Mouse (Mus musculus): ENCODE data around the gene Zfp318. TPM values are rescaled to one million over a fixed set of nuclear protein-coding genes. Genes with fewer than 3 reads are reported as not detected.

The Zfp318 gene
- polyA plus RNA-seq, 1 experiment, result 11.6 TPM

DNA sequence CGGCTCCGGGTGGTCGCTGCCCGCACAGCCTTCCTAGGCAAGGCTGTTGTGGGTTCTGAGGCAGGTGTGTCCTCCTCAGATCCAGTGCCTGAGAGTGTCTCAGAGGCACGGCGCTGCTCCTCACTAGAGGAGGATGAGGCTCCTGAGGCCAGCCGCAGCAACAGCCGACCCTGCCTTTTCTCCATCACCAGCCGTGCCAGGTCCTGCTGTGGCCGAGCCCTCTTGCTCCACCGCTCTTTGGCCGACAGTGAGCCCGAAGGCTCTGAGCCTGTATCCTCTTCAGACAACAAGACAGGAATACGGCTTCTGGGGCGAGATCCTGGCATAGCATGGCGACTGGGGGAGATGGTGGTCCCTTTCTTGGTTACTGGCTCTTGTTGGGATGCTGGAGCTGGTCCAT lies 62.7 kb downstream of the Zfp318 start:
- DNase-seq (ENCODE audit: low read depth), result no peak

DNA sequence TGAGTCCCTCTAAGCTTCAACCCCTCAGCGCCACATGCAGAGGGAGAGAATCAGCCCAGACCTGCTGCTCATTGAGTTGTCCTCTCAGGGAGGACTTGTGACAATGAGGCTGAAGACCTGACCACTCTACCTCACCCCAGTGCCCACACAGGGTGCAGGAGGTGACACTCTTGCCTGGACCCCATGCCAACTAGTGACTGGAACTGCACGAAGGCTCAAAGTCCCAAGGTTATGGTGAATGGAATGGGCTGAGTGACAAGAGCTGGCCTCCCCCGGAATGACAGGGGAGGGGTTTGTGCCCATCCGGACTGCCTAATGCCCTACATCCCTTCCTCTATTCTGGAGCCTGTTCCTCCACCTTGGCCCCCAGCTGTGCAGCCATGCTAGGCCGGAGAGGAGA lies 69.2 kb downstream of the Zfp318 start:
- DNase-seq (ENCODE audit: low read depth), result no peak

DNA sequence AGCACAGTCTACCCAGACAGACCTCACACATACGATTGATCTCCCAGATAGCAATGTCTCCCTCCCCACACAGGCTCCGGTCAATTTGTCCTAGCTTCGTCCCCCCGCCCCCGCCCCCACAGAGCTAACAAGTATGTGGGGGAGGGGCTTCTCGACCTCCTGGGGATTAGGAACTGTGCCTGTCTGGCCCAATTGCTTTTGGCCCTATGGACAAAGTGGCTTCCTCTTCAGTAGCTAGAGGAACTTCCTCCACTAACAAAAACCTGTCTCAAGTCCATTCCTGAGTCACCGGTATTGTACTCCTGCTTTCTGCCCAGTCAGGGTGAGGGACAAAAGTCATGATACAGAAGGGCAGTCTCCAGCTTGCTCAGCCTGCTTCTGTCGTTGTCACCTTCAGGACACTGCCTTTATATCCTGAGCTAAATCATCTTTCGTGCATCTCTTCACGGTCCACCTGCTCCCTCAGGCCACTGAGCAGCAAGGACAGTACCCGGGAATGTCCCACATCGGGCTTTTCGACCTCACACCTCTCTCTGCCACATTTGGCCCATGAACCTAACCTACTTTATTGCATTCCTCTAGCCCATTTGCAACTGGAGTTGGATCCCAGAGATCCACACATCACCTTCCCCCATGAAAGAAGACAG lies 69.9 kb downstream of the Zfp318 start:
- no peak for DNase-seq (ENCODE audit: low read depth)

DNA sequence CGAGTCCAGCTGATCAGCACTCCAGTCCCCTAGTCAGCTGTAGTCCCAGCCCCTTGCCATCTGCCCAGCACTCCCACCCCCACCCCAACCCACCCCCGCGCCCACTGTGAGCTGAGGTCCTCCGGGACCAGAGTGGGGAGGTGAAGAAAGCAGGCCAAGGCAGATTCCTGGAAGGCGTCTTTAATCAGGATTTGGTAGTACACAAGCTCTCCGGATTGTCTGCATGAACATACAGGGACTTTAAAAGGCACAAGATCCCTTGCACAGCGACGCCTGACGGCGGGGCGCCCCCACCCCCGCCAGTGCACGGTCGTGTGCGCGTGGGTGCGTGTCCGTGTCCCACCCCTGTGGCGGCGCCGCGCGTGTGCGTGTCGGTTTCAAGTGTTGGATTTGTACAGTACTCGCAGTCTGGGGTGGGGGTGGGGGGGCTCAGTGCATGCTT lies 70.5 kb downstream of the Zfp318 start:
- no peak for DNase-seq (ENCODE audit: low read depth)

- no peak for DNase-seq (ENCODE audit: low read depth)
Measured at GRCm38 (mm10) chr17:46454539-46454938, 71.0 kb downstream of the Zfp318 start.

GRCm38 (mm10) chr17:46455110-46455691 lies 71.7 kb downstream of the Zfp318 start:
- DNase-seq (ENCODE audit: low read depth), result no peak

DNA sequence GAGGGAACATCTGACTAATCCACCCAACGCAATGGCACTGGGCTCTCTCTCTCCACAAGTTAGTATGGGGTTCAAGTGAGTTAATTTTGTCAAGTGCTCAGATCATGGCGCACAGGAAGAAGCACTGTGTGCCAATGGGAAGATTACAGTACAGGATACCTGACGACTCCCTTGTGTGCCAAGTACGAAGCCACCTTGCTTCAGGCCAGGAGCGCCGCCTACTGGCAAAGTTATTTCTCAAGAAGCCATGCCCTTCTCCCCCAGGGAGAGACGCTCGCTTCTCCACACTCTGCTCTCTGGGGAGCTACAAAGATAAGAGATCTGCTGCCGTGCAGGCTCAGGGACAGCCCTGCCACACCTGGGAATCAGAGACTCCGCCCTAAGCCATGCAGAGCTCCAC lies 74.3 kb downstream of the Zfp318 start:
- peak; percentile 12 for DNase-seq (ENCODE audit: low read depth)

DNA sequence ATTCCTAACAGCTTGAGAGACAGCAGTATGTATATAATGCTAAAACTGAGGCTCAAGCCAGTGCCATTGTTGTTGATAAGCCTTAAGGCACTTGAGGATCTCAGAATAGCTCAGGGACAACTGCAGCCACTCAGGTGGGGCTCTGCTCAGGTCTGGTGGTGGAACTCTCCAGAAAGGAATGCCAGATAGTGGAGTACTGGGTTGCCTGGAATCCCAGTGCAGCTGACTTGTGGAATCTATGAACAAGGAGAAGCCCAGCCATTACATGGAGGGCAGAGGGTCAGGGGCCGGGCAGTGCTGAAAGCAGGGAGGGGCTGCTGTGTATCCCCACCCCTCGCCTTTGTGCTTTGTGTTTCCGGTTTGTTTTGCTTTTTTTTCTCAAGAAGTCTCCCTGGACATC lies 74.9 kb downstream of the Zfp318 start:
- DNase-seq (ENCODE audit: low read depth), result no peak

- no peak for DNase-seq (ENCODE audit: low read depth)
Measured at GRCm38 (mm10) chr17:46460673-46461072, 77.1 kb downstream of the Zfp318 start.

GRCm38 (mm10) chr17:46461347-46461746 lies 77.8 kb downstream of the Zfp318 start:
- DNase-seq (ENCODE audit: low read depth), result no peak

DNA sequence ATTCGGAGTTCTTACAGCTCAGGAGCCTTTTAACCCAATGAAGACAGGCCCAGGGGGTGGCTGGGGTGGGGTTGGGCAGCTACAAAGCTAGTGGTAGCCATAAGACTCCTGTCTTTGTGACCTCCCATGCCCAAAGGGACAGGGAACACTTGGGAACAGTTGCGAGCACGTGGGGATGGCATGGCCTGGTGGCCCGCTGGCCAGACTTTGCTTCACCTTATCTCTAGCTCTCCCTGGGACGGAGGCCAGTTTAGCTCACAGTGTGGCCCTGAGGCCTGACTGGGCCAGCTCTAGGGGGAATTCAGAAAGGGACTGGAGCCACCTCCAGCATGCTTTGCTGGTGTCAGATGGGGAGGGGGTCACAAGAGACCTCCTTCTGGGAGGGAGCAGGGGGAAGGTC lies 78.7 kb downstream of the Zfp318 start:
- DNase-seq (ENCODE audit: low read depth), result no peak

DNA sequence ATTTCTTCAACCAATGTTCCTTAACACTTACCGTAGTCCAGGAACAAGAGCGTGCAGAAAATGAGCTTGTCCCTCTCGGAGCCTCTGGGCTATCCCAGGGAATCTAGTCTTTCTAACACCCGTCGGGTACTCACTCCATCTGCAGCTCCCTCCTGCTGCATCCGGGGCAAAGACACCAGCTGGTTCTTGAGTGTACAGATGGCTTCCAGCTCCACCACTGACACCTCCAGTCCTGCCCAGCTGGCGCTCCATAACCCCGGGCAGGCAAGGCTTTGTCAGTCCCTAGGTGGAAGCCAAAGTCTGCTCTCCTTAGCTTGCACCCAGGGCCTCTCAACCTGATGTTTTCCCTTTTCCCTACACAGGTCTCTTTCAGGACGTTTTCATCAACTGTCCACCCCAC lies 84.3 kb downstream of the Zfp318 start:
- no peak for DNase-seq (ENCODE audit: low read depth)

Other genes starting within 250 kb of the Zfp318 start
- gene Rsph9, start 239.5 kb upstream of the Zfp318 start, polyA plus RNA-seq (2012; rRNA removed), result 10.0 and 13.0 TPM in 2 replicates
- gene Mad2l1bp, start 230.2 kb upstream of the Zfp318 start, polyA plus RNA-seq (2012; rRNA removed), result 23.9 and 25.8 TPM in 2 replicates
- 117 and 138 TPM in 2 replicates for gene Gtpbp2, start 222.7 kb upstream of the Zfp318 start, polyA plus RNA-seq (2012; rRNA removed)
- 4.9 and 6.3 TPM in 2 replicates for gene Polh, start 181.1 kb upstream of the Zfp318 start, polyA plus RNA-seq (2012; rRNA removed)
- gene Xpo5, start 180.9 kb upstream of the Zfp318 start, polyA plus RNA-seq (2012; rRNA removed), result 43.0 and 44.9 TPM in 2 replicates
- 53.0 and 62.2 TPM in 2 replicates for gene Polr1c, start 135.7 kb upstream of the Zfp318 start, polyA plus RNA-seq (2012; rRNA removed)
- gene Yipf3, start 135.7 kb upstream of the Zfp318 start, polyA plus RNA-seq (2012; rRNA removed), result 146 and 181 TPM in 2 replicates
- gene Lrrc73, start 130.2 kb upstream of the Zfp318 start, polyA plus RNA-seq (2012; rRNA removed), result 1.2 and 1.4 TPM in 2 replicates
- gene Tjap1, start 100.7 kb upstream of the Zfp318 start, polyA plus RNA-seq (2012; rRNA removed), result 28.1 and 29.4 TPM in 2 replicates
- 4.7 and 5.3 TPM in 2 replicates for gene Dlk2, start 86.3 kb upstream of the Zfp318 start, polyA plus RNA-seq (2012; rRNA removed)
- gene Abcc10, start 55.4 kb upstream of the Zfp318 start, polyA plus RNA-seq (2012; rRNA removed), result 11.8 and 13.8 TPM in 2 replicates
- 0.92 and 1.1 TPM in 2 replicates for gene Crip3, start 45.2 kb downstream of the Zfp318 start, polyA plus RNA-seq (2012; rRNA removed)
- 0.10 TPM in 1 of 2 replicates, not detected in the other for gene Slc22a7, start 54.7 kb downstream of the Zfp318 start, polyA plus RNA-seq (2012; rRNA removed)
- 0.43 and 0.56 TPM in 2 replicates for gene Ttbk1, start 103.9 kb downstream of the Zfp318 start, polyA plus RNA-seq (2012; rRNA removed)
- gene Dnph1, start 113.0 kb downstream of the Zfp318 start, polyA plus RNA-seq (2012; rRNA removed), result 1.4 and 3.4 TPM in 2 replicates
- 29.7 and 30.8 TPM in 2 replicates for gene Cul9, start 162.7 kb downstream of the Zfp318 start, polyA plus RNA-seq (2012; rRNA removed)
- gene Srf, start 172.4 kb downstream of the Zfp318 start, polyA plus RNA-seq (2012; rRNA removed), result 96.7 and 114 TPM in 2 replicates
- 15.7 and 22.4 TPM in 2 replicates for gene Ptk7, start 245.8 kb downstream of the Zfp318 start, polyA plus RNA-seq (2012; rRNA removed)